Mouse (Mus musculus): Measurements from ENCODE around the gene Sema5a.

DNA sequence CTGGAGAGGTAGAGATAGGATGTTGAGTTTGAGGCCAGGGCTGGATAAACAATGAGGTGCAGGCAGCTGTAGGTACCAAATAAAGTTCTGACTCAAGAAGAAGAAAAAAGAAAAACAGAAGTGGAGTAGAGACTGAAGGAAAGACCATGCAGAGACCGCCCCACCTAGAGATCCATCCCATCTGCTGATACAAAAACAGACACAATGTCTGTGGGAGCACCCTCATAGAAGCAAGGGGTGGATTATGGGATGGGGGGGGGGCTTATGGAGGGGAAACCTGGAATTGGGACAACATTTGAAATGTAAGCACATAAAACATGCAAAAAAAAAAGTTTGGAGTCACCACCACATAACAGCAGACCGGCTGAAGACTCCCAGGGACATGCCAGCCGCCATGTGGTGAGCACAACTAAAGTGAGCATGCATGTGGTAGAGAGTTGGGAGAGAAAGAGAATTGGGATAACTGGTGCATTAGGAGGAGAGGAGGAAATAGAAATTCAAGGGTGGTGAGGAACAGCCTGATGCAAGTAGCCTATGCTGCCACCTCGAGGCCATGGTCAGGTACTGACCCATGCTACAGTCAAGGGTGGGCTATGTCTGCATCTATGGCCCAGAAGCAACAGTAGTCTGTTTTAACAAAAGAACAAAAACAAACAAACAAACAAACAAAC lies 473.8 kb downstream of the Sema5a start:
- no peak for TF ChIP-seq POLR2A (IDR thresholded peaks at IDR 0.05; ENCODE audit: borderline replicate concordance, extremely low read depth, low read depth, low read length)
- peak; percentile 98 for TF ChIP-seq CTCF (IDR thresholded peaks at IDR 0.05; ENCODE audit: insufficient read depth, low read length)
